Mouse (Mus musculus) heart, adult 2 months (tissue): ENCODE data around the gene Agap1. TPM values are rescaled to one million over a fixed set of nuclear protein-coding genes. Genes with fewer than 3 reads are reported as not detected.

Experiments
- DNase-seq, 2 experiments: peaks; one replicate each; pipeline ENCODE4 v3.0.0; 2021
- H3K27ac ChIP-seq: fragments of 200-600 bp; 2 replicates; pipeline ENCODE4 v1.8.1; 2022
- H3K27me3 ChIP-seq: fragments of 200-500 bp; 2 replicates; pipeline ENCODE4 v1.6.1; 2012; ENCODE audit warnings: mild to moderate bottlenecking, low read length, inconsistent platforms, mixed read lengths; ENCODE audit not compliant: control insufficient read depth, insufficient read depth
- H3K36me3 ChIP-seq: fragments of 200-500 bp; 2 replicates; pipeline ENCODE4 v1.6.1; 2012; ENCODE audit warnings: low read length, inconsistent platforms; ENCODE audit not compliant: control insufficient read depth, insufficient read depth
- H3K4me1 ChIP-seq: fragments of 200-500 bp; 2 replicates; pipeline ENCODE4 v1.6.1; 2011; ENCODE audit warnings: low read length; ENCODE audit not compliant: control insufficient read depth, insufficient read depth
- H3K4me3 ChIP-seq: fragments of 200-600 bp; 2 replicates; pipeline ENCODE4 v1.8.1; 2022
- H3K79me2 ChIP-seq: fragments of 200-500 bp; replicated peaks from 2 replicates; pipeline ENCODE4 v1.6.1; 2012; ENCODE audit warnings: mild to moderate bottlenecking, inconsistent platforms, low read length, moderate library complexity, mixed read lengths; ENCODE audit not compliant: control insufficient read depth, insufficient read depth
- H3K9ac ChIP-seq: fragments of 200-500 bp; 2 replicates; pipeline ENCODE4 v1.6.1; 2012; ENCODE audit warnings: low read depth, mild to moderate bottlenecking, control low read depth, inconsistent platforms, low read length, mixed read lengths
- CTCF ChIP-seq: fragments of 200-600 bp; IDR thresholded peaks from 2 replicates; pipeline ENCODE4 v1.8.1; 2022; ENCODE audit warnings: antibody characterized with exemption, mild to moderate bottlenecking, moderate library complexity
- EP300 ChIP-seq: fragments of 200-500 bp; IDR thresholded peaks from 2 replicates; pipeline ENCODE4 v1.6.1; 2011; ENCODE audit warnings: low read depth, low read length, control low read depth; ENCODE audit not compliant: insufficient read depth
- POLR2A ChIP-seq: fragments of 200-500 bp; IDR thresholded peaks from 2 replicates; pipeline ENCODE4 v1.6.1; 2011; ENCODE audit warnings: mild to moderate bottlenecking, low read depth, low read length, control low read depth; ENCODE audit not compliant: insufficient read depth
- WGBS: fragments of 180-500 bp; shearing (Covaris S2); methylation state at CpG from one replicate; pipeline ENCODE4 v1.1.7; 2018; 5-methylcytosine and 5-hydroxymethylcytosine counted together
- intact Hi-C: fragments of 180-260 bp; cut with DNase I; formaldehyde crosslinking; loops from one replicate; pipeline ENCODE4 v1.15.1; 2025
- polyA plus RNA-seq: library from polyadenylated mRNA; depleted of rRNA; stranded (reverse); fragments of >200 nt; gene quantifications from 2 replicates; pipeline ENCODE4 v1.2.3, GENCODE M21; 2012
- total RNA-seq, 2 experiments: library from RNA; stranded (reverse); gene quantifications; 2 replicates each; pipeline ENCODE4 v1.2.3; 2021

The Agap1 gene
- total and polyA plus RNA-seq, 3 experiments = 11.4 to 62.1 (median 59.0) TPM

DNA sequence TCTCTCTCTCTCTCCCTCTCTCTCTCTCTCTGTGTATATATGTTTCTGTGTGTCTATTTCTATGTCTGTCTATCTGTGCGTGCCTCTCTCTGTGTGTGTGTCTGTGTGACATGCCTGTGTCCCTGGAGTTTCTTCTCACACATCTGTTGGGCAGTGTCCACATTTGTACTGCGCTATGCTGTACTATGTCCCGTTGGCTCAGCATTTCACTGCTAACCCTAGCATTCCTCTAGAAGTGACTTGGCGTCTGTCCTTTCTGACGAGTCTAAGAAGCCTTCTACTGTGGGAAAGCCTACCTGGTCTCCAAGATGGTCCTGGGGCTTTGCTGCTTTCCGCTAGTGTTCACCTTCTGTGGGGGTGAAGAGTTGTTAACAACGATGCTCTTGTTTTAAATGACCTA lies 368.4 kb downstream of the Agap1 start:
- intact Hi-C loops = no loop called here
- no peaks in the 10 kb centered on the region for H3K79me2 ChIP-seq
- no peaks in the 10 kb centered on the region for H3K27me3 ChIP-seq
- DNase-seq = no peak
- H3K36me3 ChIP-seq = no peaks in the 10 kb centered on the region
- TF ChIP-seq EP300 = no peak
- no peak for TF ChIP-seq POLR2A
- no peak overlapping the region for H3K9ac ChIP-seq
- 88% methylated on average over 7 of the region's 7 CpGs for WGBS
- H3K27ac ChIP-seq = no peak overlapping the region
- H3K4me1 ChIP-seq = no peaks in the 10 kb centered on the region
- H3K4me3 ChIP-seq = no peak overlapping the region

DNA sequence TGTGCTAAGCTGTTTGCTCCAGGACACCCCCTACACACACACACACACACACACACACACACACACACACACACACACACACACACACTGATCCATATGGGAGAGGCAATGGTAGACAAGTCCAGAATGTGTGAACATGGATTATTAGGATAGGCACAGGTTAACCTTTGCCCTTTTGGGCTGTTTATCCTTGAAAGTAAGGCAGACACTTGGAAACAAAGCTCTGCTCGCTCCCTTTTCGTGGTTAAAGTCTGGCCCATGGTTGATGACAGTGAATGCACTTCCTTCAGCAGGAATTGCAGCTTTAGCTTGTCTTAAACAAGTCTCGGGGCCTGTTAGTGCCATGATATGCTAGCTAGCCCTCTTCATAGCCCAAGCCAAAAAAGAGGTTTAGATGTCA lies 372.4 kb downstream of the Agap1 start:
- no peak for DNase-seq
- intact Hi-C loops = no loop called here
- H3K36me3 ChIP-seq = no peaks in the 10 kb centered on the region
- 77% methylated on average over 3 of the region's 3 CpGs for WGBS
- no peak overlapping the region for H3K4me3 ChIP-seq
- H3K27ac ChIP-seq = no peak overlapping the region
- no peaks in the 10 kb centered on the region for H3K4me1 ChIP-seq
- no peak overlapping the region for H3K9ac ChIP-seq
- no peaks in the 10 kb centered on the region for H3K79me2 ChIP-seq
- no peak for TF ChIP-seq CTCF
- no peak for TF ChIP-seq EP300
- TF ChIP-seq POLR2A = no peak
- no peaks in the 10 kb centered on the region for H3K27me3 ChIP-seq

DNA sequence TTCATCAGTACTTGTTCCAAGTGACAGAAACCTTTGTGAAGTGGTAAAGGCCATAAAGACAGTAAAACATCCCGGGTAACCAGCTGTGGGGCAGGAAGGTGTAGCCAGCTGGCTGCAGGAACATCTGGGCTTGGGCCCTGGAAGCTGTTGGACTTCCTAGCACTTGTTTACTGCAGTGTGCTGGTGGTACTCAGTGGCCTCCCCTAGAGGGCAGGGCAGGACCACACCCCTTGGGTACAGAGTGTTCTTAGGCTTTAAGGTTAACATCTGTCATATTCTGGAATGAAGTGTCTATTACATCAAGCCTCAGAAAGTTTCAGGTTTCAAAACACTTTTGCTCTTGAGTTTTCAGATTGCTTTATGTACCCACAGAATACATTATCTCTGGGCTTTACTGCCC lies 376.5 kb downstream of the Agap1 start:
- DNase-seq = peak in 1 of 2 experiments; percentile 12
- Histone ChIP-seq H3K79me2 (no peaks in the 10 kb centered on the region), H3K27ac (no peak overlapping the region), H3K9ac (no peak overlapping the region), H3K36me3 (no peaks in the 10 kb centered on the region), H3K4me1 (no peaks in the 10 kb centered on the region), H3K4me3 (no peak overlapping the region), H3K27me3 (no peaks in the 10 kb centered on the region)
- WGBS = 73% methylated on average over 1 of the region's 1 CpGs
- TF ChIP-seq POLR2A = no peak
- 0 out of 2 replicates have a peak, but pooled peaks have one; percentile 6 for TF ChIP-seq EP300
- TF ChIP-seq CTCF = peak; percentile 37
- intact Hi-C loops = no loop called here

DNA sequence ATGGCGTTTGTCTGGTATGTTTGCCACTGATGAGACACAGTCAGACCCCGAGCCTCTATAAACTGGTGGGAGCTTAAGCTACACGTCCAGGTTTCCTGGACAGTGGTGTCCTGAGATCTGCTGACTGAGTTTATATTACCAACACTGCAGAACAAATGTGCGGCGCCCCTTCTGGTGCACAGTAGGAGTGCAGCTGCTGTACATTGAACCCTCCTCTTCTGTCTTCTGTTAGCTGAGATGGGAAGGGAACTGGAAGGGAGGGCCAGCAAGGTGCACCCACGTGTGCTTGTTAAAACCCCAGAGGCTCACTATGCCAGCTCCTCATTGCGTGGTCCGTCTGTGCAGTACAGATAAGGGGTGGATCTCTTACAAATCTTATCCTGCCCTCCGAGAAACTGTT lies 389.5 kb downstream of the Agap1 start:
- WGBS = 83% methylated on average over 9 of the region's 9 CpGs
- H3K79me2 ChIP-seq = no peaks in the 10 kb centered on the region
- no peak overlapping the region for H3K4me3 ChIP-seq
- peak; percentile 13; the same call in 1 of the 2 replicates for TF ChIP-seq CTCF
- no peak for TF ChIP-seq EP300
- H3K36me3 ChIP-seq = no peaks in the 10 kb centered on the region
- H3K9ac ChIP-seq = no peak overlapping the region
- H3K27ac ChIP-seq = no peak overlapping the region
- intact Hi-C loops = no loop called here
- H3K27me3 ChIP-seq = no peaks in the 10 kb centered on the region
- DNase-seq = no peak
- H3K4me1 ChIP-seq = no peaks in the 10 kb centered on the region

DNA sequence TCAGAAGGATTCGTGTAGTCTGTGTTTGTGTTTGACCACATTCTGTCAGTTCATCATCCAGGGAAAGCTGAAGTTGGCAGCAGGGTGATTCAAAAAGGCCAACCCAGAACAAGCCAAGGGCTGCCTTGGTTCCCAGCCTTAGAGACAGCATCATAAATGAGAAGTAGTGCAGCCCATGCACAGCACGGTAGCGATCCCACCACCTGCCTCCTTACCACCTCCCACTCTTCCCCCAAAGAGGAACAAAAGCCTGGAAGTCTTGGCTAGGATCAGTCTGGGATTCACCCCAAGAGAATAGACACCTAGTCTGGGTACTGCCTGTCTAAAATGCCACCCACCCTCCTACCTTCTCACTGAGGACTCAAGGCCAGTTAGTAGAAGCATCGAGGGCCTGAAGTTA lies 390.9 kb downstream of the Agap1 start:
- intact Hi-C loops = no loop called here
- 80% methylated on average over 4 of the region's 4 CpGs for WGBS
- no peak overlapping the region for H3K9ac ChIP-seq

DNA sequence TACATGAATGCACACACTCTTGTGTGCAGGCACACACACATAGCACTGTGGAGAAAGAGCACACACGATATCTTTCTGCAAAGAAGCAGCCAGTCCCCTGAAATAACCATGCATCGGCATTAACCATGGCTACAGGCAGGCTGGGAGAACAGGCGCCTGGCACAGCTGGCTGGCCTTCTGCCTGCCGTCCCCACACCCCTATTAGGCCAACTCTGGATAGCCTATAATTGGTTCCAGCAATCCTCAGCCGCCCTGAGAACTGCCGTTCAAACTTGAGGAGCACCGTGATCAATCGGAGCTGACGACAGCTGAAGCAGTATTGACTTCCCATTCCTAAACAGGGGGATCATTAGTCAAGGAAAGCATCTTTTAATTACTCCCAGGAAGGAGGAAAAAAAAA lies 391.5 kb downstream of the Agap1 start:
- Histone ChIP-seq H3K4me1 (no peaks in the 10 kb centered on the region), H3K9ac (no peak overlapping the region), H3K79me2 (no peaks in the 10 kb centered on the region), H3K36me3 (no peaks in the 10 kb centered on the region), H3K27ac (no peak overlapping the region), H3K4me3 (no peak overlapping the region), H3K27me3 (no peaks in the 10 kb centered on the region)
- intact Hi-C loops = no loop called here
- peak in 1 of 2 experiments; percentile 31 for DNase-seq
- TF ChIP-seq CTCF (no peak), POLR2A (no peak), EP300 (no peak)
- WGBS = 64% methylated on average over 9 of the region's 9 CpGs

More for the DNA sequence above, 390.9 kb downstream of the Agap1 start:
- Histone ChIP-seq H3K4me1 (no peaks in the 10 kb centered on the region), H3K4me3 (no peak overlapping the region), H3K27me3 (no peaks in the 10 kb centered on the region), H3K27ac (no peak overlapping the region), H3K79me2 (no peaks in the 10 kb centered on the region), H3K36me3 (no peaks in the 10 kb centered on the region)
- TF ChIP-seq CTCF (no peak), EP300 (no peak), POLR2A (no peak)
- no peak for DNase-seq
